Mouse (Mus musculus): ENCODE measurements around the gene Nuak1. TPM values are rescaled to one million over a fixed set of nuclear protein-coding genes. Genes with fewer than 3 reads are reported as not detected.

The Nuak1 gene
- total and polyA plus RNA-seq, 3 experiments = 1.2 to 3.4 (median 1.6) TPM

- H3K9me3 ChIP-seq (replicated peaks; ENCODE audit: low read length) = no peaks in the 10 kb centered on the region
- H3K79me2 ChIP-seq (replicated peaks; ENCODE audit: control insufficient read depth, extremely low read depth, insufficient read depth, poor library complexity, severe bottlenecking) = no peaks in the 10 kb centered on the region
- dilution Hi-C loops (cut with MboI; ENCODE audit: extremely low pct_ligation_motif_present, extremely low pct_unique_long_range_greater_than_20kb, low sequenced_read_pairs) = no loop called here
- H3K4me3 ChIP-seq (replicated peaks in 1 of 3; ENCODE audit: low read depth in 2 of 3, low read length in 2 of 3, poor library complexity in 1 of 3) = no peak overlapping the region
- TF ChIP-seq MXI1 (IDR thresholded peaks at IDR 0.05; ENCODE audit: low read depth, low read length) = no peak
- H3K9ac ChIP-seq (ENCODE audit: insufficient read depth, low read depth) = no peak overlapping the region
- H3K36me3 ChIP-seq (replicated peaks in 1 of 2; ENCODE audit: control insufficient read depth in 1 of 2, insufficient read depth in 1 of 2, low read length in 1 of 2) = peaks cover 0 to 40% of the 10 kb centered on the region in 2 experiments
- H3K27me3 ChIP-seq (replicated peaks) = no peaks in the 10 kb centered on the region
- peaks cover 0 to 83% of the 10 kb centered on the region in 2 experiments; a peak in 2 of 4 replicates for H3K4me1 ChIP-seq (ENCODE audit: control insufficient read depth in 1 of 2, insufficient read depth in 2 of 2)
- no peak overlapping the region for H3K4me2 ChIP-seq (ENCODE audit: insufficient read depth, low read depth, poor library complexity, severe bottlenecking)
- DNase-seq (ENCODE audit: extremely low read depth) = no peak
- in situ Hi-C loops (cut with MboI; ENCODE audit: low pct_ligation_motif_present, low pct_unique_long_range_greater_than_20kb, low sequenced_read_pairs) = no loop called here
- no peak overlapping the region for H3K27ac ChIP-seq (ENCODE audit: insufficient read depth, low read depth)
Measured at GRCm38 (mm10) chr10:84387338-84387737, 53.1 kb downstream of the Nuak1 start.

- no peak overlapping the region for H3K27ac ChIP-seq (ENCODE audit: insufficient read depth, low read depth)
- H3K4me1 ChIP-seq (ENCODE audit: control insufficient read depth in 1 of 2, insufficient read depth in 2 of 2) = peaks cover 0 to 83% of the 10 kb centered on the region in 2 experiments; a peak in 2 of 4 replicates
- in situ Hi-C loops (cut with MboI; ENCODE audit: low pct_ligation_motif_present, low pct_unique_long_range_greater_than_20kb, low sequenced_read_pairs) (no loop called here), dilution Hi-C loops (cut with MboI; ENCODE audit: extremely low pct_ligation_motif_present, extremely low pct_unique_long_range_greater_than_20kb, low sequenced_read_pairs) (no loop called here)
- H3K9ac ChIP-seq (ENCODE audit: insufficient read depth, low read depth) = no peak overlapping the region
- TF ChIP-seq TCF12 (IDR thresholded peaks at IDR 0.05; ENCODE audit: low read depth, low read length) (no peak), HCFC1 (IDR thresholded peaks at IDR 0.05; ENCODE audit: low read depth, low read length) (no peak), CTCF (conservative IDR thresholded peaks at IDR 0.05 in 1 of 2, IDR thresholded peaks at IDR 0.05 in 1 of 2; ENCODE audit: low read depth in 2 of 2, low read length in 2 of 2) (no peak)
- no peak overlapping the region for H3K4me3 ChIP-seq (replicated peaks in 1 of 3; ENCODE audit: low read depth in 2 of 3, low read length in 2 of 3, poor library complexity in 1 of 3)
- DNase-seq (ENCODE audit: extremely low read depth) = no peak
- H3K27me3 ChIP-seq (replicated peaks) = no peaks in the 10 kb centered on the region
- peaks cover 0 to 36% of the 10 kb centered on the region in 2 experiments for H3K36me3 ChIP-seq (replicated peaks in 1 of 2; ENCODE audit: control insufficient read depth in 1 of 2, insufficient read depth in 1 of 2, low read length in 1 of 2)
- no peaks in the 10 kb centered on the region for H3K9me3 ChIP-seq (replicated peaks; ENCODE audit: low read length)
- H3K4me2 ChIP-seq (ENCODE audit: insufficient read depth, low read depth, poor library complexity, severe bottlenecking) = no peak overlapping the region
- no peaks in the 10 kb centered on the region for H3K79me2 ChIP-seq (replicated peaks; ENCODE audit: control insufficient read depth, extremely low read depth, insufficient read depth, poor library complexity, severe bottlenecking)
Measured at GRCm38 (mm10) chr10:84386625-84387242, 53.7 kb downstream of the Nuak1 start.

- peaks cover 0 to 80% of the 10 kb centered on the region in 2 experiments; a peak in 2 of 4 replicates for H3K4me1 ChIP-seq (ENCODE audit: control insufficient read depth in 1 of 2, insufficient read depth in 2 of 2)
- no peak overlapping the region for H3K4me2 ChIP-seq (ENCODE audit: insufficient read depth, low read depth, poor library complexity, severe bottlenecking)
- H3K36me3 ChIP-seq (replicated peaks in 1 of 2; ENCODE audit: control insufficient read depth in 1 of 2, insufficient read depth in 1 of 2, low read length in 1 of 2) = peaks cover 0 to 33% of the 10 kb centered on the region in 2 experiments
- no peaks in the 10 kb centered on the region for H3K79me2 ChIP-seq (replicated peaks; ENCODE audit: control insufficient read depth, extremely low read depth, insufficient read depth, poor library complexity, severe bottlenecking)
- H3K9me3 ChIP-seq (replicated peaks; ENCODE audit: low read length) = no peaks in the 10 kb centered on the region
- no peak for DNase-seq (ENCODE audit: extremely low read depth)
- H3K9ac ChIP-seq (ENCODE audit: insufficient read depth, low read depth) = no peak overlapping the region
- no peak overlapping the region for H3K4me3 ChIP-seq (replicated peaks in 1 of 3; ENCODE audit: low read depth in 2 of 3, low read length in 2 of 3, poor library complexity in 1 of 3)
- TF ChIP-seq ZMIZ1 (IDR thresholded peaks at IDR 0.05; ENCODE audit: low read depth, low read length) (no peak), EP300 (IDR thresholded peaks at IDR 0.05; ENCODE audit: low read length) (no peak)
- H3K27me3 ChIP-seq (replicated peaks) = no peaks in the 10 kb centered on the region
- in situ Hi-C loops (cut with MboI; ENCODE audit: low pct_ligation_motif_present, low pct_unique_long_range_greater_than_20kb, low sequenced_read_pairs) (no loop called here), dilution Hi-C loops (cut with MboI; ENCODE audit: extremely low pct_ligation_motif_present, extremely low pct_unique_long_range_greater_than_20kb, low sequenced_read_pairs) (no loop called here)
- no peak overlapping the region for H3K27ac ChIP-seq (ENCODE audit: insufficient read depth, low read depth)
Measured at GRCm38 (mm10) chr10:84386214-84386613, 54.2 kb downstream of the Nuak1 start.

GRCm38 (mm10) chr10:84384761-84385160 is 55.6 kb downstream of the Nuak1 start:
- Histone ChIP-seq H3K27ac (ENCODE audit: insufficient read depth, low read depth) (no peak overlapping the region), H3K9me3 (replicated peaks; ENCODE audit: low read length) (no peaks in the 10 kb centered on the region), H3K79me2 (replicated peaks; ENCODE audit: control insufficient read depth, extremely low read depth, insufficient read depth, poor library complexity, severe bottlenecking) (no peaks in the 10 kb centered on the region), H3K27me3 (replicated peaks) (no peaks in the 10 kb centered on the region), H3K4me2 (ENCODE audit: insufficient read depth, low read depth, poor library complexity, severe bottlenecking) (no peak overlapping the region), H3K36me3 (replicated peaks in 1 of 2; ENCODE audit: control insufficient read depth in 1 of 2, insufficient read depth in 1 of 2, low read length in 1 of 2) (peaks cover 0 to 27% of the 10 kb centered on the region in 2 experiments), H3K4me1 (ENCODE audit: control insufficient read depth in 1 of 2, insufficient read depth in 2 of 2) (peaks cover 0 to 65% of the 10 kb centered on the region in 2 experiments; a peak in 2 of 4 replicates), H3K9ac (ENCODE audit: insufficient read depth, low read depth) (no peak overlapping the region), H3K4me3 (replicated peaks in 1 of 3; ENCODE audit: low read depth in 2 of 3, low read length in 2 of 3, poor library complexity in 1 of 3) (no peak overlapping the region)
- no peak for DNase-seq (ENCODE audit: extremely low read depth)
- in situ Hi-C loops (cut with MboI; ENCODE audit: low pct_ligation_motif_present, low pct_unique_long_range_greater_than_20kb, low sequenced_read_pairs) (no loop called here), dilution Hi-C loops (cut with MboI; ENCODE audit: extremely low pct_ligation_motif_present, extremely low pct_unique_long_range_greater_than_20kb, low sequenced_read_pairs) (no loop called here)
- TF ChIP-seq SIN3A (IDR thresholded peaks at IDR 0.05; ENCODE audit: low read length) = no peak
- TF ChIP-seq MYC (IDR thresholded peaks at IDR 0.05; ENCODE audit: low read depth, low read length) = no peak
- TF ChIP-seq MAX (IDR thresholded peaks at IDR 0.05; ENCODE audit: low read length) = no peak
- no peak for TF ChIP-seq GABPA (IDR thresholded peaks at IDR 0.05; ENCODE audit: insufficient replicate concordance, low read depth, low read length)
- TF ChIP-seq NELFE (IDR thresholded peaks at IDR 0.05; ENCODE audit: low read depth, low read length) = no peak
- no peak for TF ChIP-seq MAFK (IDR thresholded peaks at IDR 0.05; ENCODE audit: insufficient replicate concordance, low read length)
- no peak for TF ChIP-seq SMC3 (IDR thresholded peaks at IDR 0.05; ENCODE audit: low read depth, low read length)
- no peak for TF ChIP-seq USF2 (conservative IDR thresholded peaks at IDR 0.05; ENCODE audit: low read depth, low read length)

All from CH12.LX (cell line).